Mouse (Mus musculus) myocyte (in vitro differentiated cells): ENCODE data around the gene Armc6.

Experiments used
- E2F4 ChIP-seq: IDR thresholded peaks from one replicate; pipeline ENCODE4 v1.6.1; 2011; ENCODE audit warnings: mild to moderate bottlenecking, control low read depth, moderate library complexity; ENCODE audit not compliant: insufficient read depth
- MAX ChIP-seq: IDR thresholded peaks from one replicate; pipeline ENCODE4 v1.6.1; 2011; ENCODE audit warnings: low read depth, mild to moderate bottlenecking, control low read depth
- POLR2A ChIP-seq: IDR thresholded peaks from one replicate; pipeline ENCODE4 v1.6.1; 2011; ENCODE audit warnings: low read depth, mild to moderate bottlenecking, control low read depth, moderate library complexity; ENCODE audit not compliant: insufficient read length
- POLR2AphosphoS2 ChIP-seq: IDR thresholded peaks from one replicate; pipeline ENCODE4 v1.6.1; 2011; ENCODE audit warnings: low read depth, control low read depth; ENCODE audit not compliant: insufficient read length
- SRF ChIP-seq: IDR thresholded peaks from one replicate; pipeline ENCODE4 v1.6.1; 2011; ENCODE audit warnings: low read depth; ENCODE audit not compliant: control insufficient read depth, insufficient read length
- TCF12 ChIP-seq: IDR thresholded peaks from one replicate; pipeline ENCODE4 v1.6.1; 2011; ENCODE audit warnings: mild to moderate bottlenecking, control low read depth; ENCODE audit not compliant: poor library complexity, insufficient read depth, severe bottlenecking
- USF1 ChIP-seq: IDR thresholded peaks from one replicate; pipeline ENCODE4 v1.6.1; 2011; ENCODE audit warnings: low read depth, mild to moderate bottlenecking, control low read depth, moderate library complexity

DNA sequence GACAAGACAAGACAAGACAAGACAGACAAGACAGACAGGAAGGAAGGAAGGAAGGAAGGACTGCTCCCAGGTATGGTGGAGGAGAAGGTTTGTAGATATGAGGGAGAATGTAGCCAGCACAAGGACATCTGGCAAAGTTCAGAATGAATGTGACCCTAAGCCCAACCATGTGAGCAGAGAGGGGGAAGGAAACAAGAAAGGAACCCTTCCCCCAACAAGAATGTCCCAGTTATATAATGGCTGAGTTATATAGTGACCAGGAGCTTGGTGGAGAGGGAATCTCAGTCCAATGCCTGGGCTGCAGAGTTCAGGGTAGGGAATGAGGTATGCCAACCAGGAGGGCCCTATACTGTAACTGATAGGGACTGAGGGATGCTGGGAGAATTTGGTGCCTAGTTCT lies 16.8 kb downstream of the Armc6 start:
- TF ChIP-seq MAX = no peak
- TF ChIP-seq POLR2AphosphoS2 = no peak
- no peak for TF ChIP-seq POLR2A
- no peak for TF ChIP-seq USF1
- TF ChIP-seq E2F4 = no peak
- TF ChIP-seq SRF = no peak
- no peak for TF ChIP-seq TCF12
